Mouse (Mus musculus) embryonic facial prominence, embryonic 14.5 days (tissue): ENCODE results near the gene Platr17. TPM values are rescaled to one million over a fixed set of nuclear protein-coding genes. Genes with fewer than 3 reads are reported as not detected.
A peak's percentile ranks its signal among the peaks of the same experiment; 100 is the strongest.

Source experiments
- ATAC-seq: fragments of 200-750 bp; cut with Nextera tagmentation; 2 replicates; pipeline ENCODE4 v1.8.0; 2017; ENCODE audit warnings: low read depth, moderate number of reproducible peaks, moderate TSS enrichment
- DNase-seq: peaks from one replicate; pipeline ENCODE4 v3.0.0-alpha.2; 2015; ENCODE audit warnings: low spot score
- H3K27ac ChIP-seq: fragments of 300-500 bp; sonication (generic); replicated peaks from 2 replicates; pipeline ENCODE4 v1.5.1; 2014; ENCODE audit warnings: low read depth, mild to moderate bottlenecking, low read length, moderate library complexity
- H3K27me3 ChIP-seq: fragments of 300-500 bp; sonication (generic); replicated peaks from 2 replicates; pipeline ENCODE4 v1.6.1; 2014; ENCODE audit warnings: low read length; ENCODE audit not compliant: control insufficient read depth, insufficient read depth
- H3K36me3 ChIP-seq: fragments of 300-500 bp; sonication (generic); 2 replicates; pipeline ENCODE4 v1.6.1; 2014; ENCODE audit warnings: low read length, mixed read lengths; ENCODE audit not compliant: control insufficient read depth, insufficient read depth
- H3K4me1 ChIP-seq: fragments of 300-500 bp; sonication (generic); 2 replicates; pipeline ENCODE4 v1.6.1; 2014; ENCODE audit warnings: antibody characterized with exemption, low read length; ENCODE audit not compliant: control insufficient read depth, insufficient read depth
- H3K4me2 ChIP-seq: fragments of 300-500 bp; sonication (generic); 2 replicates; pipeline ENCODE4 v1.6.1; 2014; ENCODE audit warnings: low read depth, mild to moderate bottlenecking, low read length, moderate library complexity, mixed read lengths
- H3K4me3 ChIP-seq: fragments of 300-500 bp; sonication (generic); 2 replicates; pipeline ENCODE4 v1.5.1; 2014; ENCODE audit warnings: low read depth, mild to moderate bottlenecking, low read length
- H3K9ac ChIP-seq: fragments of 300-500 bp; sonication (generic); 2 replicates; pipeline ENCODE4 v1.6.1; 2014; ENCODE audit warnings: low read depth, mild to moderate bottlenecking, low read length, moderate library complexity, mixed read lengths
- H3K9me3 ChIP-seq: fragments of 300-500 bp; sonication (generic); 2 replicates; pipeline ENCODE4 v1.6.1; 2016; ENCODE audit warnings: low read length; ENCODE audit not compliant: control insufficient read depth
- WGBS: fragments of 180-500 bp; shearing (Covaris S2); extraction: QIAGEN DNeasy Blood & Tissue Kit; methylation state at CpG from one replicate; pipeline ENCODE4 v1.1.7; 2014; 5-methylcytosine and 5-hydroxymethylcytosine counted together
- polyA plus RNA-seq: library from polyadenylated mRNA; unstranded; fragments of >200 nt; fragmentation: Nextera tagmentation; extraction: Ambion mirVana; gene quantifications from 2 replicates; pipeline ENCODE4 v1.2.1, GENCODE M21; 2014

The Platr17 gene
- polyA plus RNA-seq, 1 experiment from 2014 or later = not detected

DNA sequence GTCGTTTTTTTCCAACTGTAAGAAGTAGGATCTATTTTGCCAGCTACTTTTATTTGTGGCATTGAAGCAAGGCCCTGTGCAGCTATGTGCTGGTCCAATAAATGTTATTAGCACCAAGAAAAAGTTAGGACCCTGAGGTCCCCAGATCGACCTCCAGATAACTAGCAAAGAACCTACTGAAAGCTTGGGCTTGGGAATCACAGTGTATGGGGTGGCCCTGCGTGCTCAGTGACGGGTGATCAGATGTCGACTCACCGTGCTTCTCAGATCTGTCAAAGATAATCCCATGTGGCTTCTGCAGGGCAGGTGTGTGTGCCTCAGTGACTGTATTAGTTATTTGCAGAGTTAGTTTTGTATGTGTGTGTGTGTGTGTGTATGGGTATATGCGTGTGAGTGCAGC, 16.4 kb downstream of the Platr17 start:
- Histone ChIP-seq H3K4me1 (peaks cover 5% of the 10 kb centered on the region), H3K27ac (no peak overlapping the region), H3K4me2 (no peak overlapping the region), H3K9me3 (no peaks in the 10 kb centered on the region), H3K4me3 (no peak overlapping the region), H3K27me3 (no peaks in the 10 kb centered on the region), H3K9ac (no peak overlapping the region), H3K36me3 (peaks cover 14% of the 10 kb centered on the region; the same call in 1 of the 2 replicates)
- ATAC-seq (no peak), DNase-seq (no peak)
- 76% methylated on average over 7 of the region's 7 CpGs for whole genome bisulfite sequencing

GRCm38 (mm10) chr17:33924577-33925283, 19.8 kb downstream of the Platr17 start:
- Histone ChIP-seq H3K27ac (no peak overlapping the region), H3K4me3 (no peak overlapping the region), H3K9ac (no peak overlapping the region), H3K27me3 (no peaks in the 10 kb centered on the region), H3K4me1 (peaks cover 5% of the 10 kb centered on the region), H3K9me3 (no peaks in the 10 kb centered on the region), H3K4me2 (no peak overlapping the region), H3K36me3 (peaks cover 16% of the 10 kb centered on the region)
- 87% methylated on average over 7 of the region's 10 CpGs for WGBS
- no peak for DNase-seq
- no peak for ATAC-seq

- 86% methylated on average over 21 of the region's 21 CpGs for WGBS
- Histone ChIP-seq H3K27ac (no peak overlapping the region), H3K27me3 (no peaks in the 10 kb centered on the region), H3K9me3 (no peaks in the 10 kb centered on the region), H3K4me2 (no peak overlapping the region), H3K36me3 (peaks cover 16% of the 10 kb centered on the region), H3K9ac (no peak overlapping the region), H3K4me1 (peaks cover 5% of the 10 kb centered on the region), H3K4me3 (no peak overlapping the region)
- ATAC-seq = no peak
- no peak for DNase-seq
Measured at GRCm38 (mm10) chr17:33925406-33926116, 20.6 kb downstream of the Platr17 start.

GRCm38 (mm10) chr17:33926207-33926932, 21.4 kb downstream of the Platr17 start:
- Histone ChIP-seq H3K4me3 (no peak overlapping the region), H3K9ac (no peak overlapping the region), H3K36me3 (peaks cover 16% of the 10 kb centered on the region), H3K4me1 (peaks cover 8% of the 10 kb centered on the region), H3K4me2 (no peak overlapping the region), H3K27me3 (no peaks in the 10 kb centered on the region), H3K27ac (no peak overlapping the region), H3K9me3 (no peaks in the 10 kb centered on the region)
- 74% methylated on average over 13 of the region's 17 CpGs for WGBS
- ATAC-seq = no peak
- no peak for DNase-seq

GRCm38 (mm10) chr17:33928251-33928947, 23.5 kb downstream of the Platr17 start:
- Histone ChIP-seq H3K4me2 (peak overlapping the region; percentile 96), H3K36me3 (peaks cover 27% of the 10 kb centered on the region), H3K9me3 (no peaks in the 10 kb centered on the region), H3K4me3 (peak overlapping the region; percentile 81), H3K27me3 (no peaks in the 10 kb centered on the region), H3K4me1 (peaks cover 12% of the 10 kb centered on the region), H3K27ac (no peak overlapping the region), H3K9ac (peak overlapping the region; percentile 79)
- ATAC-seq (no peak), DNase-seq (no peak)
- 63% methylated on average over 21 of the region's 21 CpGs for WGBS

DNA sequence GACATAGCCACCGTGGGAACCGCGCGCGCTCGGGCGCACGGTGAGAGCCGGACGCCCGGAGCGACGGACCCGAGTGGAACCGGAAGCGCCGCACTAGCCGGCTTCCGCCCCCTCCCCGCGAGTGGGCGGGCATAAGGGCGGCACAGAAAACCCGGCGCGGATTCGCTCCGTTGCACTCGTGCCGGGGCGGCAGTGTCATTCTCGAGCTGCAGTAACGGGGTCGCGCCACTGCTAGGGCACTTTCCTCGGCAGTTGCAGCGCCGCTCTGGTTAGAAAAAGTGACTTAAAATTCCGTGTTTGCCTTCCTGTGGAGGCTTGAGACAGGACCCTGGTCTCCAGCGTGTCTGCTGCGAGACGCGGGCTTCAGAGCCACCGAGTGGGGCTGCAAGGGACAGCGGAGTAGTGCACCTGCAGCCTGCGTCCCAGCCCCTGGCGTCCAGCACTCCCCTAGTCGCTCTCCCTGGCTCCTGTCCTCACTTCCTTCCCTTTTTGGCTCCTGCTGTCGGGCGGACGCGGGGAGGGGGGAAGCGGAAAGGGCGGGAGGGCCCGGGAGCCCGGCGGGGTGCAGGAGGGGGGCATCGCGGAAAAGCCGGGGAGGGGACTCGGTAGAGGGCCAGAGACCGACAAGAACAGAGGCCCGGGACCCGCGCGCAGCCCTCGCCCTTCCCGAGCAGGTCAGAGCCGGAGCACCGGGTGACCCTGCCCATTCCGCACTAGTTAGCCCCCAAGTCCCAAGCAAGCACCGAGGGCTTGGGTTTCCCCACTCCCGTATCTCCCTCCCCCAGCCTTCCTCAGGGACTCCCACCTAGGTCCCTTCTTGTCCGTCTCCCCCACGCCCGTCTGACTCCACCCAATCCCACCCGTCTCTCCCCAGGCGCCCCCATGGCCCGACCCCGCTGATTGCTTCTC, 24.7 kb downstream of the Platr17 start, which contains the start of gene Rgl2:
Rgl2 (plus strand) TSS at position 173 of the 909 bp plus-strand sequence.
- H3K36me3 ChIP-seq = peaks cover 33% of the 10 kb centered on the region

GRCm38 (mm10) chr17:33930280-33931158, 25.6 kb downstream of the Platr17 start:
- peaks cover 12% of the 10 kb centered on the region for H3K4me1 ChIP-seq
- H3K9me3 ChIP-seq = no peaks in the 10 kb centered on the region
- ATAC-seq (peak; percentile 26), DNase-seq (peak; percentile 77)
- peak overlapping the region; percentile 91 for H3K27ac ChIP-seq
- WGBS = 1% methylated on average over 36 of the region's 45 CpGs
- peak overlapping the region; percentile 96 for H3K4me2 ChIP-seq
- H3K9ac ChIP-seq = peak overlapping the region; percentile 79
- no peaks in the 10 kb centered on the region for H3K27me3 ChIP-seq
- peaks cover 38% of the 10 kb centered on the region for H3K36me3 ChIP-seq
- H3K4me3 ChIP-seq = peak overlapping the region; percentile 81

More for the DNA sequence above, 24.7 kb downstream of the Platr17 start, which contains the start of gene Rgl2:
- ATAC-seq (peak; percentile 90), DNase-seq (peak; percentile 95)
- Histone ChIP-seq H3K27ac (peak within 1 kb of the TSS; percentile 91), H3K27me3 (no peaks in the 10 kb centered on the region), H3K4me3 (peak within 1 kb of the TSS; percentile 81), H3K9me3 (no peaks in the 10 kb centered on the region), H3K9ac (peak within 1 kb of the TSS; percentile 79), H3K4me1 (peaks cover 12% of the 10 kb centered on the region), H3K4me2 (peak within 1 kb of the TSS; percentile 96)
- 1% methylated on average over 38 of the region's 80 CpGs for WGBS
